Mouse (Mus musculus) megakaryocyte, embryonic 14.5 days (primary cell): Measurements from ENCODE around the gene Gstm2.

Experiments
- FLI1 ChIP-seq: IDR thresholded peaks from 2 replicates; pipeline ENCODE4 v1.6.1; 2012; ENCODE audit warnings: low read length, inconsistent platforms, mixed read lengths
- GATA1 ChIP-seq: IDR thresholded peaks from 3 replicates; pipeline ENCODE4 v1.6.1; 2012; ENCODE audit warnings: mixed read lengths, low read length, inconsistent platforms, borderline replicate concordance

DNA sequence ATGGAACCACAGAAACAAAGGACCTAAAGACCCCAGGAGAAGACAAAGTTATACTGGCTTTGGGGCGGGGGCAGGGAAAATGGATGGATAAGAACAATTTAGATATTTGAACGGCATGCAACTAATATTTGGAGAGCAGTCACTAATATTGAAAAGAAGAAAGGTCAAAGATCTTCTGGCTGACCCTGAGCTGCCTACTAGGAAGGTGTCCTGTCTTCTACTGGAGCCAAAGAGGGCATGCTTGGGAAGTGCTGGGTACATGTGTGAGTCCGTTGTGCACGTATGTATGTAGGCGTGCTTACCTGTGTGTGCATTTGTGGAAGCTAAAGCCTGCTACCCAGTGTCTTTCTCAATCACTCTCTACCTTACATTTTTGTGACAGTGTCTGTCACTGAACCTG, 19.6 kb downstream of the Gstm2 start:
- TF ChIP-seq GATA1 (no peak), FLI1 (no peak)
